Mouse (Mus musculus) kidney, adult 2 months (tissue): ENCODE data around the gene St8sia1. TPM values are rescaled to one million over a fixed set of nuclear protein-coding genes. Genes with fewer than 3 reads are reported as not detected.
A peak's percentile ranks its signal among the peaks of the same experiment; 100 is the strongest.

ENCODE experiments used
- DNase-seq: peaks from one replicate; pipeline ENCODE4 v3.0.0; 2021
- H3K27ac ChIP-seq: fragments of 200-500 bp; 2 replicates; pipeline ENCODE4 v1.5.1; 2012; ENCODE audit warnings: low read depth, low read length, control low read depth, inconsistent platforms; ENCODE audit not compliant: insufficient read depth
- H3K27me3 ChIP-seq: fragments of 200-500 bp; replicated peaks from 2 replicates; pipeline ENCODE4 v1.6.1; 2012; ENCODE audit warnings: mild to moderate bottlenecking, moderate library complexity, low read length, inconsistent platforms; ENCODE audit not compliant: control insufficient read depth, insufficient read depth
- H3K36me3 ChIP-seq: fragments of 200-500 bp; 2 replicates; pipeline ENCODE4 v1.6.1; 2012; ENCODE audit warnings: mild to moderate bottlenecking, moderate library complexity, low read length, inconsistent platforms; ENCODE audit not compliant: control insufficient read depth, insufficient read depth
- H3K4me1 ChIP-seq: fragments of 200-500 bp; 2 replicates; pipeline ENCODE4 v1.6.1; 2011; ENCODE audit warnings: low read length; ENCODE audit not compliant: control insufficient read depth, insufficient read depth
- H3K4me3 ChIP-seq: fragments of 200-500 bp; 2 replicates; pipeline ENCODE4 v1.5.1; 2011; ENCODE audit warnings: mild to moderate bottlenecking, low read depth, low read length, control low read depth; ENCODE audit not compliant: insufficient read depth
- CTCF ChIP-seq: fragments of 200-500 bp; conservative IDR thresholded peaks from 2 replicates; pipeline ENCODE4 v1.5.1; 2011; ENCODE audit warnings: low read depth, mild to moderate bottlenecking, control low read depth, low read length, moderate library complexity, mixed read lengths; ENCODE audit not compliant: insufficient read depth, insufficient read length
- POLR2A ChIP-seq: fragments of 200-500 bp; IDR thresholded peaks from one replicate; pipeline ENCODE4 v1.6.1; 2011; ENCODE audit warnings: low read depth, low read length, control low read depth
- WGBS: fragments of 180-500 bp; shearing (Covaris S2); methylation state at CpG from one replicate; pipeline ENCODE4 v1.1.7; 2018; 5-methylcytosine and 5-hydroxymethylcytosine counted together
- polyA plus RNA-seq: library from polyadenylated mRNA; depleted of rRNA; stranded (reverse); fragments of >200 nt; gene quantifications from 2 replicates; pipeline ENCODE4 v1.2.3, GENCODE M21; 2012; rRNA removed

Gene St8sia1
- polyA plus RNA-seq, 1 experiment: 14.3 TPM

DNA sequence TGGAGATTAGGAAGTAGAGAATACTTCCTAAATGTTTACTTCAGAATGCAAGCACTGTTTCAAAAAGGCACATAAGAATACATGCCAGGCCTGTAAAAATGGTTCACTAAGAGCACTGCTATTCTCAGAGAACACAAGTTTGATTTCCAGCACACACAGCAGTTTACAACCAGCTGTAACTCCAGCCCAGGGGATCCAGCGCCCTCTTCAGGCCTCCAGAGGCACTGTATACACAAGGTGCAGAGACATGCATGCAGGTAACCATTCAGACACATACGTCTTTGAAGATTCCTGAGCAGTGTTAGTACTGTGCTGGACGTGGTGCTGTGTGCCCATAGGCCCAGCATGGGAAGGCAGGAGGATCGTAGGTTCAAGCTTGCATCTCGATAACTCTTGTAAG lies 190.7 kb downstream of the St8sia1 start:
- TF ChIP-seq CTCF (peak; percentile 29; the same call in 1 of the 2 replicates), POLR2A (no peak)
- H3K36me3 ChIP-seq: no peaks in the 10 kb centered on the region

DNA sequence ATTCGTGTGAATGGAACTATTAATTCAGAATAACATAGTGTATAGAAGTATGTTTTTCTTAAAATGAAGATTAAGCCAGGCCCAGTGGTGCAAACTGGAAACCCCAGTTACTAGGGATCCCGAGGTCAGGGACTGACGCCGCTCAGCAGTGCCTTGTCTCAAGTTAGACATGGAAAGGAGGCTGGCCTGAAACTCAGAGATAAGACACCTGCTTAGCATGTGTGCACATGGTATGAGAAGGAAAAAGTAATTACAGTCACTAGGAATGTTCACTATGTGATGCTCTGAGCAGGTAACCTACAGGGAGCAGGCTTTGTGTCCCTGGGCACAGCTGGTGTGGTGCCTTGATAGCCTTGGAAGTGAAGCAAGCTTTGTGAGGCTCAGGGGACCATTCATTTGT lies 192.6 kb downstream of the St8sia1 start:
- no peak overlapping the region for H3K27ac ChIP-seq
- TF ChIP-seq CTCF (no peak), POLR2A (no peak)
- no peaks in the 10 kb centered on the region for H3K36me3 ChIP-seq
- H3K4me3 ChIP-seq: no peak overlapping the region
- H3K27me3 ChIP-seq: no peaks in the 10 kb centered on the region
- no peak for DNase-seq
- 85% methylated on average over 4 of the region's 4 CpGs for WGBS
- H3K4me1 ChIP-seq: no peaks in the 10 kb centered on the region

More for the DNA sequence above, 190.7 kb downstream of the St8sia1 start:
- DNase-seq: no peak
- no peaks in the 10 kb centered on the region for H3K4me1 ChIP-seq
- no peak overlapping the region for H3K4me3 ChIP-seq
- H3K27me3 ChIP-seq: no peaks in the 10 kb centered on the region
- H3K27ac ChIP-seq: no peak overlapping the region
- 93% methylated on average over 5 of the region's 5 CpGs for WGBS

Other genes starting within 250 kb of the St8sia1 start
- 11.4 and 16.5 TPM in 2 replicates for gene Cmas, start 207.8 kb downstream of the St8sia1 start, polyA plus RNA-seq
- gene Sult6b2, start 159.9 kb downstream of the St8sia1 start, polyA plus RNA-seq: not detected in 2 replicates
- gene C2cd5, start 135.7 kb upstream of the St8sia1 start, polyA plus RNA-seq: 13.0 and 14.1 TPM in 2 replicates
- 71.5 and 71.6 TPM in 2 replicates for gene Etnk1, start 202.8 kb upstream of the St8sia1 start, polyA plus RNA-seq